Comparison of ENCODE assay signal across 14 mouse cellular contexts in genomic region chr2:75987739-75988138, GRCm38 (mm10). TPM values are rescaled to one million over a fixed set of nuclear protein-coding genes. Genes with fewer than 3 reads are reported as not detected.
DNase-seq lines count a peak whose midpoint lies in the region; ATAC-seq lines count a peak whose summit lies in the region.
"Had no signal": no experiment of that assay in that cellular context is flagged by ENCODE, and none has a peak within 500 bp of the region (broad histone marks: within the 10 kb centered on the region; RNA-seq: fewer than 3 reads in every experiment).

No protein-coding gene starts in this region.

- H3K27ac ChIP-seq in forebrain, embryonic 14.5 days (ENCODE audit: low read depth, low read length), result peak overlapping the region; percentile 81; the same call in 1 of the 2 replicates
- peak overlapping the region; percentile 80 for H3K27ac ChIP-seq in limb, embryonic 12.5 days
- H3K27ac ChIP-seq: heart, embryonic 15.5 days; liver, embryonic 15.5 days had no signal

- no peak overlapping the region for H3K9ac ChIP-seq in forebrain, embryonic 14.5 days (ENCODE audit: low read length)
- H3K9ac ChIP-seq in limb, embryonic 12.5 days (replicated peaks), result no peak overlapping the region
- H3K9ac ChIP-seq: embryonic facial prominence, embryonic 13.5 days; heart, embryonic 15.5 days; liver, embryonic 15.5 days had no signal

- peaks cover 25% of the 10 kb centered on the region for H3K4me1 ChIP-seq in forebrain, embryonic 14.5 days (ENCODE audit: control insufficient read depth, insufficient read depth, low read length)
- H3K4me1 ChIP-seq in limb, embryonic 12.5 days (replicated peaks), result peaks cover 68% of the 10 kb centered on the region
- H3K4me1 ChIP-seq: liver, embryonic 15.5 days had no signal

- no peaks in the 10 kb centered on the region for H3K9me3 ChIP-seq in forebrain, embryonic 14.5 days (replicated peaks; ENCODE audit: control insufficient read depth, low read length)
- H3K9me3 ChIP-seq in limb, embryonic 12.5 days, result no peaks in the 10 kb centered on the region
- H3K9me3 ChIP-seq: embryonic facial prominence, embryonic 13.5 days; heart, embryonic 15.5 days; liver, embryonic 15.5 days had no signal

- no peak overlapping the region for H3K4me3 ChIP-seq in forebrain, embryonic 14.5 days (ENCODE audit: low read depth, low read length)
- H3K4me3 ChIP-seq in limb, embryonic 12.5 days (replicated peaks), result no peak overlapping the region
- H3K4me3 ChIP-seq: embryonic facial prominence, embryonic 13.5 days; heart, embryonic 15.5 days; liver, embryonic 15.5 days had no signal

- H3K36me3 ChIP-seq in forebrain, embryonic 14.5 days (ENCODE audit: control insufficient read depth, insufficient read depth, low read length), result no peaks in the 10 kb centered on the region
- H3K36me3 ChIP-seq in limb, embryonic 12.5 days, result no peaks in the 10 kb centered on the region
- H3K36me3 ChIP-seq: embryonic facial prominence, embryonic 13.5 days; heart, embryonic 15.5 days; liver, embryonic 15.5 days had no signal

- DNase-seq in gastrocnemius, postnatal 10 days, result peak; percentile 20
- DNase-seq in gastrocnemius, postnatal 4 days (ENCODE audit: low spot score in 2 of 2), result no peak
- DNase-seq in 3134 (ENCODE audit: extremely low read depth, insufficient read length, low spot score), result peak; percentile 30
- DNase-seq in forebrain, embryonic 14.5 days (ENCODE audit: low spot score), result no peak
- no peak for DNase-seq in left cerebral cortex, adult 9 months (ENCODE audit: low spot score in 2 of 2)
- no peak for DNase-seq in thymus, postnatal 14 days
- DNase-seq: cerebellum, adult 9-10 months; kidney, postnatal 14 days; thymus, adult 18-20 months had no signal

- 73% methylated on average over 9 of the region's 9 CpGs for WGBS in forebrain, embryonic 14.5 days
- 68% methylated on average over 9 of the region's 9 CpGs for whole genome bisulfite sequencing in limb, embryonic 12.5 days

- no peak for ATAC-seq in forebrain, embryonic 14.5 days
- no peak for ATAC-seq in limb, embryonic 12.5 days (ENCODE audit: insufficient number of reproducible peaks, insufficient read depth, low FRiP score, low TSS enrichment, low read depth)
- ATAC-seq in inflammation-experienced regulatory T-cells, adult 6 months, result no peak

- H3K27me3 ChIP-seq in forebrain, embryonic 14.5 days (replicated peaks; ENCODE audit: control insufficient read depth, insufficient read depth, low read length), result no peaks in the 10 kb centered on the region
- no peaks in the 10 kb centered on the region for H3K27me3 ChIP-seq in limb, embryonic 12.5 days
- H3K27me3 ChIP-seq: embryonic facial prominence, embryonic 13.5 days; heart, embryonic 15.5 days; liver, embryonic 15.5 days had no signal

- H3K4me2 ChIP-seq in forebrain, embryonic 14.5 days (ENCODE audit: low read length), result no peak overlapping the region
- no peak overlapping the region for H3K4me2 ChIP-seq in limb, embryonic 12.5 days
- H3K4me2 ChIP-seq: heart, embryonic 15.5 days; liver, embryonic 15.5 days had no signal

RNA-seq across cellular contexts. Expression of gene Ttc30a1, which starts 6.0 kb away (rescaled TPM):
- 1 to 10 TPM; 1.4 to 1.5 TPM for total RNA-seq in gastrocnemius, postnatal 10 days (2021)
- 1 to 10 TPM; 2.0 to 2.5 TPM for total RNA-seq in gastrocnemius, postnatal 4 days (2021)
- 8.8 and 10.4 TPM in 2 replicates for polyA plus RNA-seq in forebrain, embryonic 14.5 days (2014; fragmentation: Nextera tagmentation; extraction: Ambion mirVana)
- polyA plus RNA-seq in limb, embryonic 12.5 days (2016; fragmentation: Nextera tagmentation; extraction: Ambion mirVana), result 10.0 and 10.4 TPM in 2 replicates
- polyA plus RNA-seq in inflammation-experienced regulatory T-cells, adult 6 months (2017; shearing (Covaris generic)), result 1 to 10 TPM in 1 of 3 experiments, under 1 TPM in 2; 0.54 to 1.1 (median 0.71) TPM

RNA-seq across cellular contexts. Expression of gene Ttc30a2, which starts 9.8 kb away (rescaled TPM):
- total RNA-seq in gastrocnemius, postnatal 10 days (2021), result under 1 TPM in 1 of 2 experiments, not detected in 1; 0.45 TPM
- total RNA-seq in gastrocnemius, postnatal 4 days (2021), result under 1 TPM; 0.21 to 0.22 TPM
- polyA plus RNA-seq in forebrain, embryonic 14.5 days (2014; fragmentation: Nextera tagmentation; extraction: Ambion mirVana), result 0.90 and 1.6 TPM in 2 replicates
- polyA plus RNA-seq in limb, embryonic 12.5 days (2016; fragmentation: Nextera tagmentation; extraction: Ambion mirVana), result 0.59 and 0.60 TPM in 2 replicates
- not detected for polyA plus RNA-seq in inflammation-experienced regulatory T-cells, adult 6 months (2017; shearing (Covaris generic))

RNA-seq across cellular contexts. Expression of gene Ttc30b, which starts 49.4 kb away (rescaled TPM):
- total RNA-seq in gastrocnemius, postnatal 10 days (2021), result 1 to 10 TPM; 5.0 TPM
- 1 to 10 TPM; 6.2 to 6.5 TPM for total RNA-seq in gastrocnemius, postnatal 4 days (2021)
- 20.8 and 21.6 TPM in 2 replicates for polyA plus RNA-seq in forebrain, embryonic 14.5 days (2014; fragmentation: Nextera tagmentation; extraction: Ambion mirVana)
- polyA plus RNA-seq in limb, embryonic 12.5 days (2016; fragmentation: Nextera tagmentation; extraction: Ambion mirVana), result 9.2 and 9.9 TPM in 2 replicates
- polyA plus RNA-seq in inflammation-experienced regulatory T-cells, adult 6 months (2017; shearing (Covaris generic)), result 1 to 10 TPM in 2 of 3 experiments, under 1 TPM in 1; 0.74 to 2.6 (median 1.7) TPM

Comparison
In these comparisons a context has a peak if more than half of its experiments do, and no peak if none do; other contexts are left out.
1. DNase-seq: peak in gastrocnemius, postnatal 10 days (single experiment) and 3134 (single experiment); none in gastrocnemius, postnatal 4 days (0 of 2), forebrain, embryonic 14.5 days (single experiment), left cerebral cortex, adult 9 months (0 of 2) and thymus, postnatal 14 days (single experiment).